Mouse (Mus musculus) liver, embryonic 15.5 days (tissue): ENCODE results near the gene Clrn3. TPM values are rescaled to one million over a fixed set of nuclear protein-coding genes. Genes with fewer than 3 reads are reported as not detected.
"Not testable (repeated sequence)": the region's sequence is repeated elsewhere in the genome, so short reads cannot be mapped to it uniquely, and the experiment has no call there.

ENCODE experiments used
- ATAC-seq: fragments of 200-750 bp; cut with Nextera tagmentation; 2 replicates; pipeline ENCODE4 v1.8.0; 2017; ENCODE audit warnings: moderate number of reproducible peaks, mild to moderate bottlenecking, moderate library complexity; ENCODE audit not compliant: insufficient read depth
- H3K27ac ChIP-seq: fragments of 300-500 bp; sonication (generic); replicated peaks from 2 replicates; pipeline ENCODE4 v1.5.1; 2015; ENCODE audit warnings: mild to moderate bottlenecking, inconsistent platforms
- H3K27me3 ChIP-seq: fragments of 300-500 bp; sonication (generic); 2 replicates; pipeline ENCODE4 v1.6.1; 2015; ENCODE audit warnings: mild to moderate bottlenecking, inconsistent platforms
- H3K36me3 ChIP-seq: fragments of 300-500 bp; sonication (generic); replicated peaks from 2 replicates; pipeline ENCODE4 v1.6.1; 2015; ENCODE audit warnings: moderate library complexity, mild to moderate bottlenecking, inconsistent platforms
- H3K4me1 ChIP-seq: fragments of 300-500 bp; sonication (generic); replicated peaks from 2 replicates; pipeline ENCODE4 v1.6.1; 2015; ENCODE audit warnings: inconsistent platforms
- H3K4me2 ChIP-seq: fragments of 300-500 bp; sonication (generic); 2 replicates; pipeline ENCODE4 v1.6.1; 2015; ENCODE audit warnings: moderate library complexity, mild to moderate bottlenecking, inconsistent platforms
- H3K4me3 ChIP-seq: fragments of 300-500 bp; sonication (generic); replicated peaks from 2 replicates; pipeline ENCODE4 v1.5.1; 2015; ENCODE audit warnings: mild to moderate bottlenecking, inconsistent platforms
- H3K9ac ChIP-seq: fragments of 300-500 bp; sonication (generic); 2 replicates; pipeline ENCODE4 v1.6.1; 2015; ENCODE audit warnings: moderate library complexity, mild to moderate bottlenecking, inconsistent platforms
- H3K9me3 ChIP-seq: fragments of 300-500 bp; sonication (generic); replicated peaks from 2 replicates; pipeline ENCODE4 v1.6.1; 2016; ENCODE audit warnings: inconsistent platforms
- WGBS: fragments of 180-500 bp; shearing (Covaris S2); methylation state at CpG from one replicate; pipeline ENCODE4 v1.1.7; 2015; ENCODE audit warnings: mixed read lengths; ENCODE audit not compliant: insufficient replicate concordance; 5-methylcytosine and 5-hydroxymethylcytosine counted together
- polyA plus RNA-seq: library from polyadenylated mRNA; unstranded; fragments of >200 nt; fragmentation: Nextera tagmentation; extraction: Ambion mirVana; gene quantifications from 2 replicates; pipeline ENCODE4 v1.2.1, GENCODE M21; 2015

Gene Clrn3
- polyA plus RNA-seq, 1 experiment from 2014 or later: 0.03 TPM

DNA sequence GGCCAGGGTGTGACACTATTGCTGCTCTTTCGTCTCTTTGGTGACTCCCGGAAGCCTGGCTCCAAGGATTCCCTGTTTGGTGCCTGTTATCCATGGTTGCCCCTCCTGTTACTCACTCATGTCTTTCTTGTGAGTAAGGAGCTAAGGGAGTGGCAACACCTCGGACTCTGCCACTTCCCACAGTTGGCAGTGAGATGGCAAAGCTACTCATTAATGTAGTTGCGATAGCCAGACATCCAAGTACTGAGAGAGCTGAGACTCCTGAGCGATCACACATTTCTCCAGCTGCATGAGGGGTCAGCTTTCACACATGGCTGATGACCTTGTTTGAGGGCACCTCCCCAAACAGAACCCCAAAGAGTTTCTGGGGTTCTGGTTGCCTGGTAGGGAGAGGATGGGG lies 18.0 kb downstream of the Clrn3 start:
- 65% methylated on average over 5 of the region's 5 CpGs for WGBS
- H3K4me3 ChIP-seq: no peak overlapping the region
- no peak overlapping the region for H3K27ac ChIP-seq
- H3K4me1 ChIP-seq: no peaks in the 10 kb centered on the region
- H3K36me3 ChIP-seq: no peaks in the 10 kb centered on the region
- no peak overlapping the region for H3K9ac ChIP-seq
- no peaks in the 10 kb centered on the region for H3K27me3 ChIP-seq
- ATAC-seq: no peak
- no peak overlapping the region for H3K4me2 ChIP-seq
- H3K9me3 ChIP-seq: no peaks in the 10 kb centered on the region

DNA sequence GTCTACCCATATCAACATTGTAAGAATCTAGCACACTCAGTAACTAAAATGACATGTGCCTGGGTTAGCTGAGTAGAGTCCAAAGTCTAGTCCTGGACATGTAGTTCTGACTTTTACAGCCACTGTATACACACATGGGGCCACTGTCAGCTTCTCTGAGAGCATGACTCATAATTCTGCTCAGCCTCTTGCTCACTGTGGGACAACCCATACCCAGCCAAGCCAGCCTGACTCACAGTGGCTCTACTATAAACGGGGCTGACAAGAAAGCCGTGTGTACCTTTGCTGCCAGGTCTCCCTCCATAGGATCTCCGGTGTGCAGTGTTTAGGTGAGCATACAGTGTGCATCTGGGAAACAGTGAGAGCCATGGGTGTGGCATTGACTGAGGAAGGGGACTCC lies 19.2 kb downstream of the Clrn3 start:
- WGBS: 61% methylated on average over 3 of the region's 3 CpGs
- H3K4me1 ChIP-seq: no peaks in the 10 kb centered on the region
- H3K4me2 ChIP-seq: no peak overlapping the region

DNA sequence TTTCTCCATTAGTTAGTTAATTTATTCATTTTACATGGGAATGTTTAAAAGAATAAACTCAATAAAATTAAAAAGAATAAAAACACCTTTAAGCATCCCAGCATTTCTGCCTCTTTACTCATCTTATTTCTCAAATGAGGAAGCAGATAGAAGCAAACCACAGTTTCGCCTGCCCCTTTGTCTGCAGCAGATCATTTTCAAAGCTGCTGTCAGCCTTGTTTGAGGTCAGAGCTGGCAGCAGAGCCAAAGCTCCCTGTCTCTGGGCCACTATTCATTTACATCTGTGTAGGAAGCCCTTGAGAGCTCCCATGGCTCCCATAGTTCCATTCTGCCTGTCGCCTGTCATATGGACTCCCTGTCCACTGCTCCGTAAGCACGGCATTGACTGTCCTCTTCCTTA lies 19.9 kb downstream of the Clrn3 start:
- no peaks in the 10 kb centered on the region for H3K36me3 ChIP-seq
- 56% methylated on average over 4 of the region's 4 CpGs for WGBS
- no peaks in the 10 kb centered on the region for H3K4me1 ChIP-seq
- no peak overlapping the region for H3K4me3 ChIP-seq
- H3K27ac ChIP-seq: no peak overlapping the region
- no peaks in the 10 kb centered on the region for H3K9me3 ChIP-seq
- H3K9ac ChIP-seq: no peak overlapping the region
- H3K27me3 ChIP-seq: no peaks in the 10 kb centered on the region
- H3K4me2 ChIP-seq: no peak overlapping the region
- ATAC-seq: no peak

More for the DNA sequence above, 19.2 kb downstream of the Clrn3 start:
- H3K36me3 ChIP-seq: no peaks in the 10 kb centered on the region
- no peak overlapping the region for H3K9ac ChIP-seq
- no peaks in the 10 kb centered on the region for H3K27me3 ChIP-seq
- ATAC-seq: no peak
- no peak overlapping the region for H3K4me3 ChIP-seq
- H3K9me3 ChIP-seq: no peaks in the 10 kb centered on the region
- H3K27ac ChIP-seq: no peak overlapping the region

- H3K9ac ChIP-seq, H3K27me3 ChIP-seq, H3K9me3 ChIP-seq, H3K27ac ChIP-seq, H3K4me2 ChIP-seq, H3K36me3 ChIP-seq, H3K4me1 ChIP-seq, ATAC-seq, H3K4me3 ChIP-seq: not testable (repeated sequence)
- 72% methylated on average over 5 of the region's 5 CpGs for WGBS
These were observed 21.9 kb downstream of the Clrn3 start for GRCm38 (mm10) chr7:135506506-135506905.

- Histone ChIP-seq H3K9ac (no peak overlapping the region), H3K27ac (no peak overlapping the region), H3K4me2 (no peak overlapping the region), H3K36me3 (no peaks in the 10 kb centered on the region), H3K4me1 (no peaks in the 10 kb centered on the region), H3K9me3 (no peaks in the 10 kb centered on the region), H3K27me3 (no peaks in the 10 kb centered on the region), H3K4me3 (no peak overlapping the region)
- ATAC-seq: no peak
- WGBS: 26% methylated on average over 2 of the region's 2 CpGs
These were observed 29.1 kb downstream of the Clrn3 start for GRCm38 (mm10) chr7:135499403-135499802.

- no peak for ATAC-seq
- WGBS: 46% methylated on average over 3 of the region's 3 CpGs
- Histone ChIP-seq H3K4me3 (no peak overlapping the region), H3K27me3 (no peaks in the 10 kb centered on the region), H3K9me3 (no peaks in the 10 kb centered on the region), H3K36me3 (no peaks in the 10 kb centered on the region), H3K9ac (no peak overlapping the region), H3K4me1 (no peaks in the 10 kb centered on the region), H3K27ac (no peak overlapping the region), H3K4me2 (no peak overlapping the region)
These were observed 29.8 kb downstream of the Clrn3 start for GRCm38 (mm10) chr7:135498565-135499186.

GRCm38 (mm10) chr7:135495303-135495702 lies 33.2 kb downstream of the Clrn3 start:
- Histone ChIP-seq H3K4me2 (no peak overlapping the region), H3K27ac (no peak overlapping the region), H3K4me3 (no peak overlapping the region), H3K36me3 (no peaks in the 10 kb centered on the region), H3K4me1 (no peaks in the 10 kb centered on the region), H3K27me3 (no peaks in the 10 kb centered on the region), H3K9ac (no peak overlapping the region), H3K9me3 (no peaks in the 10 kb centered on the region)
- ATAC-seq: no peak
- WGBS: 27% methylated on average over 3 of the region's 3 CpGs

DNA sequence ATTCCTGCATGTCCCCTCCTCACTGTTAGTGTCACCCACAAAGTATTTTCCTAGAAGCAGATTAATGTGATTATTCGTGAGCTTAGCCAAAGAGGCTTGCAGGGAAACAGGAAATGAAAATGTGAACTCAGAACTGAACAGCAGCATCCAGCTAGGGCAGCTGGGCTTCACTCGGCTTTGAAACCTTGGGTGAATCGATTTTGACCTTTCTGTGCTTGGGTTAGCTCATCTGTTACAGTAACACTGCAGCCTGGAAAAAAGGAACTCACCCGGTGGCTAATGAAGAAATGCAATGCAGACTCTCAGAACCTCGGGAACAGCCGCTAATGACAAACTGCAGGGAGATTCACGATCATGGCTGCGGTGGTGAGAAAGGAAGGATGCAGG lies 38.0 kb downstream of the Clrn3 start:
- Histone ChIP-seq H3K36me3 (no peaks in the 10 kb centered on the region), H3K4me1 (no peaks in the 10 kb centered on the region), H3K9me3 (no peaks in the 10 kb centered on the region), H3K4me3 (no peak overlapping the region), H3K4me2 (no peak overlapping the region), H3K27me3 (no peaks in the 10 kb centered on the region), H3K9ac (no peak overlapping the region), H3K27ac (no peak overlapping the region)
- no peak for ATAC-seq
- WGBS: 28% methylated on average over 8 of the region's 8 CpGs

- ATAC-seq: no peak
- 58% methylated on average over 9 of the region's 9 CpGs for WGBS
- Histone ChIP-seq H3K36me3 (no peaks in the 10 kb centered on the region), H3K9me3 (no peaks in the 10 kb centered on the region), H3K27ac (no peak overlapping the region), H3K4me3 (no peak overlapping the region), H3K27me3 (no peaks in the 10 kb centered on the region), H3K4me1 (no peaks in the 10 kb centered on the region), H3K4me2 (no peak overlapping the region), H3K9ac (no peak overlapping the region)
These were observed 38.5 kb downstream of the Clrn3 start for GRCm38 (mm10) chr7:135489724-135490499.

DNA sequence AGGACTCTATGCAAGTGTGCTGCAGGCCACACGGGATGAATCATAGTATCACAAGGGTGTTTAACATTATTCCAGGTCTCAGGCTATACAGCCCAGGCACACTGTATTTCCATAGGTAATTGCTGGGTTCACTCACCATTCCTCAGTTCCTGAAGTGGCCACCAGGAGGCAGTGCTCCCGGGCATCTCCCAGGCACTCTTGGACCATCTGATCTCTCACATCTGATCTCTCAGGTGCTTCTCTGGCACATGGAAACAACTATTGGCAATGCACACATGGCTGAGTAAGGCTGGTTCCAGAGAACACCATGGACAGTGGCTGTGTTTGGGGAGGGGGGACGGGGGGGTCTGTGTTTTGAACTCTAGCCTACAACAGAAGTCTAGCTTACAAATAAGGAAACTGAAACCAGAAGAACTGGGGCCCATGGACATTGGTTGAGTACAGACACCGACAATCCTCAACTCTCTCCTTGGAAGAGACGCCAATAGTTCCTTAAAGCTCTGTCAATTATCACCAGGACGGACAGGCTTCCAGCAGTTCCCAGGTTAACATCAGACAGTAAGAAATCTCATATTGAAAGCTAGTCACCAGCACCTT lies 40.1 kb downstream of the Clrn3 start:
- no peaks in the 10 kb centered on the region; the same call in none of the 2 replicates for H3K27me3 ChIP-seq
- H3K9ac ChIP-seq: no peak overlapping the region
- no peaks in the 10 kb centered on the region for H3K4me1 ChIP-seq
- no peak overlapping the region for H3K4me3 ChIP-seq
- H3K27ac ChIP-seq: no peak overlapping the region
- H3K4me2 ChIP-seq: no peak overlapping the region
- 48% methylated on average over 6 of the region's 6 CpGs for WGBS
- ATAC-seq: no peak
- H3K9me3 ChIP-seq: no peaks in the 10 kb centered on the region
- no peaks in the 10 kb centered on the region for H3K36me3 ChIP-seq

GRCm38 (mm10) chr7:135487423-135487822 lies 41.0 kb downstream of the Clrn3 start:
- Histone ChIP-seq H3K36me3 (no peaks in the 10 kb centered on the region), H3K9me3 (no peaks in the 10 kb centered on the region), H3K4me1 (no peaks in the 10 kb centered on the region), H3K4me3 (no peak overlapping the region), H3K27me3 (no peaks in the 10 kb centered on the region; the same call in none of the 2 replicates), H3K27ac (no peak overlapping the region), H3K9ac (no peak overlapping the region), H3K4me2 (no peak overlapping the region)
- 19% methylated on average over 4 of the region's 4 CpGs for WGBS
- no peak for ATAC-seq
